ENCODE assay signal across 23 mouse cellular contexts in the genomic region with DNA sequence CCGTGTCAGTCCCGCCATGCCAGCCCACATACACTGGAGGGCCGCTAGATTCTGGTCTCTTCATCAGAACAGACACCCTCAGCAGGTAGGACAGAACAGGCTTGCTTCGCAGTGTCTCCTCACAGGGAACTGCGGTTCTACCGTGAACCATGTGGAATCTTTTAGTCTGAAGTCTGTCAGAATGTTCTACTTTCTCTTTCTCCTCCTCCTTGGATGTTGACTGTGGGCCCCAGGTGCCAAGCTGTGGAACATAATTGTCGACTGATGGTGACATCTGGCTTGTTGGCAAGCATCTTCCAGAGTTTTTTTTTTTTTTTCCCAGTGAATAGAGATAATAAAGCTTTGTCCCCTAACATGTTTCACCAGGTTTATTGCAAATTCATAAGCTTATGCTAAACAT.
DNase-seq lines count a peak whose midpoint lies in the region; ATAC-seq and TF ChIP-seq lines count a peak whose summit lies in the region.
"Had no signal": no experiment of that assay in that cellular context is flagged by ENCODE, and none has a peak within 500 bp of the region (broad histone marks: within the 10 kb centered on the region; RNA-seq: fewer than 3 reads in every experiment).

No protein-coding gene starts in this region.

- no peak overlapping the region for H3K9ac ChIP-seq in hindbrain, embryonic 14.5 days
- H3K9ac ChIP-seq in hindbrain, embryonic 16.5 days (ENCODE audit: low read depth, low read length) = no peak overlapping the region
- no peak overlapping the region for H3K9ac ChIP-seq in midbrain, postnatal 0 days (replicated peaks; ENCODE audit: low read length, poor library complexity, severe bottlenecking)
- no peak overlapping the region for H3K9ac ChIP-seq in midbrain, embryonic 14.5 days (replicated peaks; ENCODE audit: low read length)
- H3K9ac ChIP-seq: embryonic facial prominence, embryonic 15.5 days; heart, embryonic 15.5 days; hindbrain, embryonic 15.5 days; intestine, embryonic 15.5 days had no signal

- no peaks in the 10 kb centered on the region for H3K27me3 ChIP-seq in hindbrain, embryonic 14.5 days (ENCODE audit: control insufficient read depth, insufficient read depth, low read length)
- H3K27me3 ChIP-seq in hindbrain, embryonic 16.5 days (replicated peaks; ENCODE audit: control insufficient read depth, insufficient read depth, low read length) = no peaks in the 10 kb centered on the region
- H3K27me3 ChIP-seq in midbrain, postnatal 0 days (ENCODE audit: insufficient read depth, low read length) = no peaks in the 10 kb centered on the region
- no peaks in the 10 kb centered on the region for H3K27me3 ChIP-seq in midbrain, embryonic 14.5 days (ENCODE audit: control insufficient read depth, insufficient read depth, low read length)
- H3K27me3 ChIP-seq: embryonic facial prominence, embryonic 15.5 days; heart, embryonic 15.5 days; hindbrain, embryonic 15.5 days; intestine, embryonic 15.5 days had no signal

- peak; percentile 16 for DNase-seq in cerebellum, adult 9-11 months
- DNase-seq in cerebellum, adult 11-12 months = no peak
- peak; percentile 41 for DNase-seq in hindbrain, embryonic 14.5 days (ENCODE audit: low spot score)
- peak; percentile 54 for DNase-seq in midbrain, postnatal 0 days (ENCODE audit: low spot score)
- DNase-seq in midbrain, embryonic 14.5 days = no peak
- no peak for DNase-seq in spleen, postnatal 4 days (ENCODE audit: low spot score in 2 of 2)
- DNase-seq: adrenal gland, postnatal 25 days; embryo, embryonic 11 days; gastrocnemius, postnatal 14 days; heart, adult 2 months; heart, postnatal 14 days; kidney, adult 2 months had no signal

- H3K9me3 ChIP-seq in hindbrain, embryonic 14.5 days (ENCODE audit: control insufficient read depth, low read length) = no peaks in the 10 kb centered on the region
- no peaks in the 10 kb centered on the region for H3K9me3 ChIP-seq in hindbrain, embryonic 16.5 days (ENCODE audit: control insufficient read depth, low read length)
- H3K9me3 ChIP-seq in midbrain, postnatal 0 days (ENCODE audit: low read length) = no peaks in the 10 kb centered on the region
- H3K9me3 ChIP-seq in midbrain, embryonic 14.5 days (ENCODE audit: control insufficient read depth, low read length) = no peaks in the 10 kb centered on the region
- H3K9me3 ChIP-seq: embryonic facial prominence, embryonic 15.5 days; forebrain, embryonic 10.5 days; heart, embryonic 15.5 days; hindbrain, embryonic 15.5 days; intestine, embryonic 15.5 days had no signal

- H3K36me3 ChIP-seq in hindbrain, embryonic 14.5 days (replicated peaks; ENCODE audit: control insufficient read depth, insufficient read depth) = no peaks in the 10 kb centered on the region
- H3K36me3 ChIP-seq in hindbrain, embryonic 16.5 days (ENCODE audit: control insufficient read depth, insufficient read depth, low read length) = no peaks in the 10 kb centered on the region
- no peaks in the 10 kb centered on the region for H3K36me3 ChIP-seq in midbrain, postnatal 0 days (ENCODE audit: insufficient read depth, low read length)
- H3K36me3 ChIP-seq in midbrain, embryonic 14.5 days (ENCODE audit: control insufficient read depth, insufficient read depth, low read length) = no peaks in the 10 kb centered on the region
- H3K36me3 ChIP-seq: embryonic facial prominence, embryonic 15.5 days; forebrain, embryonic 10.5 days; heart, embryonic 15.5 days; hindbrain, embryonic 15.5 days; intestine, embryonic 15.5 days had no signal

- no peak overlapping the region for H3K4me3 ChIP-seq in hindbrain, embryonic 14.5 days (replicated peaks; ENCODE audit: low read length)
- H3K4me3 ChIP-seq in hindbrain, embryonic 16.5 days (ENCODE audit: low read length) = no peak overlapping the region
- no peak overlapping the region for H3K4me3 ChIP-seq in midbrain, postnatal 0 days (ENCODE audit: low read depth, low read length)
- no peak overlapping the region for H3K4me3 ChIP-seq in midbrain, embryonic 14.5 days (replicated peaks; ENCODE audit: low read depth, low read length)
- H3K4me3 ChIP-seq: embryonic facial prominence, embryonic 15.5 days; erythroblast, embryonic 14.5 days; forebrain, embryonic 10.5 days; heart, adult 2 months; heart, embryonic 15.5 days; hindbrain, embryonic 15.5 days; intestine, embryonic 15.5 days had no signal

- no peak for TF ChIP-seq CTCF in midbrain, postnatal 0 days (IDR thresholded peaks at IDR 0.05)

- WGBS in hindbrain, embryonic 14.5 days = 73% methylated on average over 7 of the region's 7 CpGs
- WGBS in hindbrain, embryonic 16.5 days = 78% methylated on average over 7 of the region's 7 CpGs
- WGBS in midbrain, postnatal 0 days = 81% methylated on average over 7 of the region's 7 CpGs
- 84% methylated on average over 7 of the region's 7 CpGs for WGBS in midbrain, embryonic 14.5 days

- H3K27ac ChIP-seq in hindbrain, embryonic 14.5 days = no peak overlapping the region
- no peak overlapping the region for H3K27ac ChIP-seq in hindbrain, embryonic 16.5 days (ENCODE audit: low read depth, low read length)
- no peak overlapping the region for H3K27ac ChIP-seq in midbrain, postnatal 0 days (ENCODE audit: low read depth, low read length)
- H3K27ac ChIP-seq in midbrain, embryonic 14.5 days (replicated peaks; ENCODE audit: low read depth, low read length) = no peak overlapping the region
- H3K27ac ChIP-seq: embryonic facial prominence, embryonic 15.5 days; forebrain, embryonic 10.5 days; heart, adult 2 months; heart, embryonic 15.5 days; hindbrain, embryonic 15.5 days; intestine, embryonic 15.5 days had no signal

- H3K4me1 ChIP-seq in hindbrain, embryonic 14.5 days (replicated peaks; ENCODE audit: control insufficient read depth, insufficient read depth, low read length) = no peaks in the 10 kb centered on the region
- no peaks in the 10 kb centered on the region for H3K4me1 ChIP-seq in hindbrain, embryonic 16.5 days (ENCODE audit: control insufficient read depth, insufficient read depth, low read depth, low read length)
- no peaks in the 10 kb centered on the region for H3K4me1 ChIP-seq in midbrain, postnatal 0 days (ENCODE audit: insufficient read depth, low read length)
- no peaks in the 10 kb centered on the region for H3K4me1 ChIP-seq in midbrain, embryonic 14.5 days (ENCODE audit: control insufficient read depth, insufficient read depth, low read length)
- H3K4me1 ChIP-seq: embryonic facial prominence, embryonic 15.5 days; forebrain, embryonic 10.5 days; heart, embryonic 15.5 days; hindbrain, embryonic 15.5 days; intestine, embryonic 15.5 days had no signal

- H3K4me2 ChIP-seq in hindbrain, embryonic 14.5 days (replicated peaks) = no peak overlapping the region
- no peak overlapping the region for H3K4me2 ChIP-seq in hindbrain, embryonic 16.5 days (ENCODE audit: low read length)
- no peak overlapping the region for H3K4me2 ChIP-seq in midbrain, postnatal 0 days (ENCODE audit: low read depth, low read length, poor library complexity, severe bottlenecking)
- no peak overlapping the region for H3K4me2 ChIP-seq in midbrain, embryonic 14.5 days (ENCODE audit: low read length)
- H3K4me2 ChIP-seq: embryonic facial prominence, embryonic 15.5 days; heart, embryonic 11.5 days; heart, embryonic 15.5 days; hindbrain, embryonic 15.5 days; intestine, embryonic 15.5 days had no signal

- ATAC-seq in hindbrain, embryonic 14.5 days (ENCODE audit: low FRiP score) = no peak
- ATAC-seq in hindbrain, embryonic 16.5 days = no peak
- no peak for ATAC-seq in midbrain, postnatal 0 days (ENCODE audit: low FRiP score)
- ATAC-seq in midbrain, embryonic 14.5 days (ENCODE audit: low FRiP score, low TSS enrichment) = no peak
- ATAC-seq: activated CD4-positive, CD25-positive, alpha-beta regulatory T cell, adult 4 months; forebrain, embryonic 16.5 days; intestine, embryonic 15.5 days; Patski had no signal

Comparison
In these comparisons a context has a peak if more than half of its experiments do, and no peak if none do; other contexts are left out.
1. DNase-seq: peak in cerebellum, adult 9-11 months (single experiment), hindbrain, embryonic 14.5 days (single experiment) and midbrain, postnatal 0 days (single experiment); none in cerebellum, adult 11-12 months (single experiment), midbrain, embryonic 14.5 days (single experiment) and spleen, postnatal 4 days (0 of 2).